Mouse (Mus musculus) kidney, adult 18-20 months (tissue): Measurements from ENCODE around the gene Camta1.

Source experiments
- DNase-seq: peaks from one replicate; pipeline ENCODE4 v3.0.0; 2021

The Camta1 gene

GRCm38 (mm10) chr4:151422922-151423321 is 438.8 kb downstream of the Camta1 start:
- DNase-seq, result no peak

GRCm38 (mm10) chr4:151422361-151422760 is 439.3 kb downstream of the Camta1 start:
- DNase-seq, result no peak

- DNase-seq, result no peak
These were observed 443.3 kb downstream of the Camta1 start for GRCm38 (mm10) chr4:151418344-151418875.

- no peak for DNase-seq
These were observed 445.9 kb downstream of the Camta1 start for GRCm38 (mm10) chr4:151415812-151416211.

- no peak for DNase-seq
These were observed 446.3 kb downstream of the Camta1 start for GRCm38 (mm10) chr4:151415376-151415775.

- no peak for DNase-seq
These were observed 446.7 kb downstream of the Camta1 start for GRCm38 (mm10) chr4:151414952-151415351.

GRCm38 (mm10) chr4:151411641-151412061 is 450.0 kb downstream of the Camta1 start:
- DNase-seq, result no peak

GRCm38 (mm10) chr4:151411016-151411415 is 450.7 kb downstream of the Camta1 start:
- DNase-seq, result no peak

GRCm38 (mm10) chr4:151409291-151409690 is 452.4 kb downstream of the Camta1 start:
- no peak for DNase-seq

- no peak for DNase-seq
These were observed 452.9 kb downstream of the Camta1 start for GRCm38 (mm10) chr4:151408811-151409210.

- no peak for DNase-seq
These were observed 453.4 kb downstream of the Camta1 start for GRCm38 (mm10) chr4:151408246-151408645.

- no peak for DNase-seq
These were observed 454.5 kb downstream of the Camta1 start for GRCm38 (mm10) chr4:151407129-151407528.

GRCm38 (mm10) chr4:151404581-151405256 is 457.0 kb downstream of the Camta1 start:
- no peak for DNase-seq

GRCm38 (mm10) chr4:151401685-151402397 is 459.8 kb downstream of the Camta1 start:
- DNase-seq, result no peak

GRCm38 (mm10) chr4:151396536-151396935 is 465.1 kb downstream of the Camta1 start:
- DNase-seq, result no peak

- DNase-seq, result no peak
These were observed 472.3 kb downstream of the Camta1 start for GRCm38 (mm10) chr4:151389345-151389744.

- DNase-seq, result peak; percentile 25
These were observed 474.8 kb downstream of the Camta1 start for GRCm38 (mm10) chr4:151386701-151387451.

- no peak for DNase-seq
These were observed 475.5 kb downstream of the Camta1 start for GRCm38 (mm10) chr4:151385985-151386700.

- no peak for DNase-seq
These were observed 483.9 kb downstream of the Camta1 start for GRCm38 (mm10) chr4:151377731-151378130.

GRCm38 (mm10) chr4:151376234-151376633 is 485.4 kb downstream of the Camta1 start:
- no peak for DNase-seq

GRCm38 (mm10) chr4:151372855-151373566 is 488.7 kb downstream of the Camta1 start:
- no peak for DNase-seq

- no peak for DNase-seq
These were observed 494.6 kb downstream of the Camta1 start for GRCm38 (mm10) chr4:151366941-151367545.
